In the genomic region with DNA sequence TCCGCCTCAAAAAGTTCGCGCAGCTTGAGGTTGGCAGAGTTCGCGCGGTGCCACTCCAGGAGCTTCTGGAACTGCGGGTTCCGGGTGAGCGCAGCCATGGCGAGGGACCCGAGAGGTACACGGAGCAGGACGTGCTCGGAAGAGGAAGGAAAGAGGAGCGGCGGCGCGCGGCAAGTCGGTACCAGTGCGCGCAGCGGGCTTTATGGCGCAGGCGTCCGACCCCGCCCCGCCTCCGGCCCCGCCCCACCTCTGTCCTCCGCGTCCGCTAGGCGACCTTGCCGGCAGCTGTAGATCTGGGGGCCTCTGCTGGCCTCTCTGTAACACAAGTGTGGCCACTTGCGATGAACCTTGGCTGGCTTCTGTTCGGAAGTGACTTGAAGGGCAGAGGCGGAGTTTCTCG, we compare ENCODE assay signal across 8 mouse cellular contexts. TPM values are rescaled to one million over a fixed set of nuclear protein-coding genes. Genes with fewer than 3 reads are reported as not detected.
DNase-seq lines count a peak whose midpoint lies in the region; ATAC-seq lines count a peak whose summit lies in the region.

Gpi1 (minus strand) TSS at position 221 of the 400 bp plus-strand sequence.

- peak; percentile 64 for ATAC-seq in intestine, embryonic 16.5 days
- peak; percentile 65 for ATAC-seq in midbrain, embryonic 12.5 days (ENCODE audit: low FRiP score, low read depth)

- peak within 1 kb of the TSS; percentile 86 for H3K9ac ChIP-seq in intestine, embryonic 16.5 days (ENCODE audit: low read depth, low read length)
- peak within 1 kb of the TSS; percentile 78 for H3K9ac ChIP-seq in midbrain, embryonic 12.5 days (replicated peaks)

- H3K27me3 ChIP-seq in embryonic facial prominence, embryonic 10.5 days (replicated peaks; ENCODE audit: low read depth, poor library complexity, severe bottlenecking) = no peaks in the 10 kb centered on the region
- H3K27me3 ChIP-seq in intestine, embryonic 16.5 days (replicated peaks; ENCODE audit: control insufficient read depth, insufficient read depth, low read length) = no peaks in the 10 kb centered on the region
- no peaks in the 10 kb centered on the region for H3K27me3 ChIP-seq in limb, embryonic 10.5 days (ENCODE audit: low read depth, poor library complexity, severe bottlenecking)
- no peaks in the 10 kb centered on the region; the same call in 1 of the 2 replicates for H3K27me3 ChIP-seq in midbrain, embryonic 12.5 days

- peak within 1 kb of the TSS; percentile 87 for H3K4me3 ChIP-seq in embryonic facial prominence, embryonic 10.5 days
- peak within 1 kb of the TSS; percentile 80 for H3K4me3 ChIP-seq in intestine, embryonic 16.5 days (ENCODE audit: low read length)
- H3K4me3 ChIP-seq in limb, embryonic 10.5 days = peak within 1 kb of the TSS; percentile 83
- H3K4me3 ChIP-seq in midbrain, embryonic 12.5 days = peak within 1 kb of the TSS; percentile 73

- peak within 1 kb of the TSS; percentile 87 for H3K4me2 ChIP-seq in intestine, embryonic 16.5 days (ENCODE audit: low read depth, low read length)
- peak within 1 kb of the TSS; percentile 80 for H3K4me2 ChIP-seq in midbrain, embryonic 12.5 days (replicated peaks)

- peak within 1 kb of the TSS; percentile 95 for H3K27ac ChIP-seq in embryonic facial prominence, embryonic 10.5 days (replicated peaks)
- H3K27ac ChIP-seq in intestine, embryonic 16.5 days (ENCODE audit: low read length) = peak within 1 kb of the TSS; percentile 91
- peak within 1 kb of the TSS; percentile 92 for H3K27ac ChIP-seq in limb, embryonic 10.5 days
- peak within 1 kb of the TSS; percentile 81 for H3K27ac ChIP-seq in midbrain, embryonic 12.5 days (replicated peaks)

- 2% methylated on average over 39 of the region's 39 CpGs for WGBS in embryonic facial prominence, embryonic 10.5 days
- 0% methylated on average over 37 of the region's 39 CpGs for WGBS in intestine, embryonic 16.5 days
- under 1% methylated on average over 35 of the region's 39 CpGs for WGBS in limb, embryonic 10.5 days
- WGBS in midbrain, embryonic 12.5 days = under 1% methylated on average over 38 of the region's 39 CpGs

- DNase-seq in 3T3-L1 (ENCODE audit: low read depth, low spot score) = peak; percentile 86
- DNase-seq in adrenal gland, postnatal 14 days = peak; percentile 92
- DNase-seq in embryonic facial prominence, embryonic 10.5 days (ENCODE audit: low spot score) = peak; percentile 95
- peak; percentile 27 for DNase-seq in gonadal fat pad, adult 2 months (ENCODE audit: low read depth)
- DNase-seq in limb, embryonic 10.5 days (ENCODE audit: low spot score) = peak; percentile 93
- peak; percentile 95 for DNase-seq in skeletal muscle tissue, adult 2 months (ENCODE audit: low read depth, low spot score)

- peaks cover 54% of the 10 kb centered on the region for H3K4me1 ChIP-seq in embryonic facial prominence, embryonic 10.5 days
- peaks cover 39% of the 10 kb centered on the region for H3K4me1 ChIP-seq in intestine, embryonic 16.5 days (ENCODE audit: control insufficient read depth, insufficient read depth, low read length)
- H3K4me1 ChIP-seq in limb, embryonic 10.5 days = peaks cover 48% of the 10 kb centered on the region
- H3K4me1 ChIP-seq in midbrain, embryonic 12.5 days = peaks cover 37% of the 10 kb centered on the region

- peaks cover 38% of the 10 kb centered on the region for H3K36me3 ChIP-seq in embryonic facial prominence, embryonic 10.5 days (replicated peaks)
- 0 out of 2 replicates have a peak, but pooled peaks cover 2% of the 10 kb centered on the region for H3K36me3 ChIP-seq in intestine, embryonic 16.5 days (ENCODE audit: control insufficient read depth, insufficient read depth, low read length)
- H3K36me3 ChIP-seq in limb, embryonic 10.5 days = peaks cover 38% of the 10 kb centered on the region
- H3K36me3 ChIP-seq in midbrain, embryonic 12.5 days = peaks cover 26% of the 10 kb centered on the region

- H3K9me3 ChIP-seq in embryonic facial prominence, embryonic 10.5 days = no peaks in the 10 kb centered on the region
- H3K9me3 ChIP-seq in intestine, embryonic 16.5 days (ENCODE audit: control insufficient read depth, low read length) = no peaks in the 10 kb centered on the region
- H3K9me3 ChIP-seq in limb, embryonic 10.5 days (replicated peaks) = no peaks in the 10 kb centered on the region
- no peaks in the 10 kb centered on the region for H3K9me3 ChIP-seq in midbrain, embryonic 12.5 days

RNA-seq across cellular contexts. Expression of gene Gpi1, which starts in this region (rescaled TPM):
- total RNA-seq in adrenal gland, postnatal 14 days (2021) = 347 and 396 TPM in 2 replicates
- polyA plus RNA-seq in embryonic facial prominence, embryonic 10.5 days (2016; fragmentation: Nextera tagmentation; extraction: Ambion mirVana) = 347 and 381 TPM in 2 replicates
- polyA plus RNA-seq in gonadal fat pad, adult 2 months (2012; rRNA removed) = 269 and 270 TPM in 2 replicates
- polyA plus RNA-seq in intestine, embryonic 16.5 days (2015; fragmentation: Nextera tagmentation; extraction: Ambion mirVana) = 448 and 487 TPM in 2 replicates
- polyA plus RNA-seq in limb, embryonic 10.5 days (2016; fragmentation: Nextera tagmentation; extraction: Ambion mirVana) = 291 and 361 TPM in 2 replicates
- 212 and 218 TPM in 2 replicates for polyA plus RNA-seq in midbrain, embryonic 12.5 days (2016; fragmentation: Nextera tagmentation; extraction: Ambion mirVana)

Comparison
In these comparisons a context has a peak if more than half of its experiments do, and no peak if none do; other contexts are left out.
1. Peak in every context shown above with its lines: DNase-seq, ATAC-seq, H3K4me3 ChIP-seq and H3K27ac ChIP-seq.
2. DNase-seq: peak in every context shown above with its lines; median percentile 95 in embryonic facial prominence, embryonic 10.5 days; 95 in skeletal muscle tissue, adult 2 months; 93 in limb, embryonic 10.5 days; 92 in adrenal gland, postnatal 14 days; 86 in 3T3-L1; 27 in gonadal fat pad, adult 2 months.